Mouse (Mus musculus) forebrain, embryonic 13.5 days (tissue): ENCODE measurements around the gene Chrnb2. TPM values are rescaled to one million over a fixed set of nuclear protein-coding genes. Genes with fewer than 3 reads are reported as not detected.
A peak's percentile ranks its signal among the peaks of the same experiment; 100 is the strongest.
"Not testable (repeated sequence)": the region's sequence is repeated elsewhere in the genome, so short reads cannot be mapped to it uniquely, and the experiment has no call there.

Experiments
- ATAC-seq: fragments of 200-750 bp; cut with Nextera tagmentation; 2 replicates; pipeline ENCODE4 v1.8.0; 2017
- H3K27ac ChIP-seq: fragments of 300-500 bp; sonication (generic); 2 replicates; pipeline ENCODE4 v1.5.1; 2015; ENCODE audit warnings: inconsistent platforms, mild to moderate bottlenecking, moderate library complexity
- H3K27me3 ChIP-seq: fragments of 300-500 bp; sonication (generic); 2 replicates; pipeline ENCODE4 v1.6.1; 2015; ENCODE audit warnings: mild to moderate bottlenecking, inconsistent platforms
- H3K36me3 ChIP-seq: fragments of 300-500 bp; sonication (generic); 2 replicates; pipeline ENCODE4 v1.6.1; 2015; ENCODE audit warnings: mild to moderate bottlenecking, inconsistent platforms; ENCODE audit not compliant: poor library complexity, severe bottlenecking
- H3K4me1 ChIP-seq: fragments of 300-500 bp; sonication (generic); 2 replicates; pipeline ENCODE4 v1.6.1; 2015; ENCODE audit warnings: inconsistent platforms
- H3K4me2 ChIP-seq: fragments of 300-500 bp; sonication (generic); 2 replicates; pipeline ENCODE4 v1.6.1; 2015; ENCODE audit warnings: inconsistent platforms, mild to moderate bottlenecking, moderate library complexity
- H3K4me3 ChIP-seq: fragments of 300-500 bp; sonication (generic); 2 replicates; pipeline ENCODE4 v1.5.1; 2015; ENCODE audit warnings: mild to moderate bottlenecking, inconsistent platforms
- H3K9ac ChIP-seq: fragments of 300-500 bp; sonication (generic); 2 replicates; pipeline ENCODE4 v1.6.1; 2015; ENCODE audit warnings: mild to moderate bottlenecking, inconsistent platforms
- H3K9me3 ChIP-seq: fragments of 300-500 bp; sonication (generic); replicated peaks from 2 replicates; pipeline ENCODE4 v1.6.1; 2016; ENCODE audit warnings: inconsistent platforms
- WGBS: fragments of 180-500 bp; shearing (Covaris S2); methylation state at CpG from one replicate; pipeline ENCODE4 v1.1.7; 2015; 5-methylcytosine and 5-hydroxymethylcytosine counted together
- polyA plus RNA-seq: library from polyadenylated mRNA; unstranded; fragments of >200 nt; fragmentation: Nextera tagmentation; extraction: Ambion mirVana; gene quantifications from 2 replicates; pipeline ENCODE4 v1.2.1, GENCODE M21; 2015

Gene Chrnb2
- polyA plus RNA-seq, 1 experiment from 2014 or later, result 18.6 TPM

DNA sequence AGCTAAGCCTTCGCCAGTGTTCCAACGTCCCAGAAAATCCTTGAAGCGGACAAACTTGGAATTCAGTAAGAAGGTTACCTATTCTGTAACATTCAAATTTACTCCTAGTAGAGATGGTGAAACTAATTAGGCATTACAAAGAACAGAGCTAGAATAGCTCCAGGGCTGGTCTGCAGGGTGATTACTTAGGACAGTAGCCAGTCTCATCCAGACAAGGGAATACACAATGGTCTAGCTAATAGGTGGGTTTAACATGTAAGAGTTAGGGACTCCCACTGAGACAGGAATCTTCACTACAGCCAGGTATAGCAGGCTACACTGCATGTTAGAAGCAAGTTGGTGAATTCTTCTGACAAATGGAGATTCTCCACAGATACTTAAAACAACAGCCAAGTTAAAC is 35.6 kb upstream of the Chrnb2 start:
- H3K4me3 ChIP-seq, H3K36me3 ChIP-seq, H3K9me3 ChIP-seq, H3K9ac ChIP-seq, H3K27me3 ChIP-seq, ATAC-seq, H3K4me1 ChIP-seq, H3K4me2 ChIP-seq, H3K27ac ChIP-seq: not testable (repeated sequence)
- WGBS, result 23% methylated on average over 3 of the region's 3 CpGs

DNA sequence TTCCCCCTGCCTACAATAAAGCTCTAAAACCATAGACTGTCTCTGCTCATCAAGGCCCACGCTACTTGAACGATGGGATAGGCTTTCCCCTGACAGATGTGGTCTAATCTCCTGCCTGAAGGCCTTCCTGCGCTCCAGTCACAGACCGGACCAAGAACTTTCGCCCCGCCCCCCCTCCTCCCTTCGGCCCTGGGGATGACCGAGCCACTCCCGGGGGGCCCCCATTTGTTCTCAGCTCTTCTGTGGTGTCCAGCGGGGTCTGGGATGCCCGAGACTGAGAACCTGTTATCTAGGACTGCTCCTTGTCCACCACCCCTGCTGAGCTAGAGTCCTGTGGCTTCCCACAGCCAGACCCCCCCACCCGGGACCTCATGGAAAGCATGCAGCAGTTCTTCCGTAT is 35.0 kb upstream of the Chrnb2 start:
- H3K27me3 ChIP-seq, result no peaks in the 10 kb centered on the region
- peak overlapping the region; percentile 27; the same call in 1 of the 2 replicates for H3K4me2 ChIP-seq
- no peak overlapping the region for H3K4me3 ChIP-seq
- H3K27ac ChIP-seq, result no peak overlapping the region
- H3K9me3 ChIP-seq, result no peaks in the 10 kb centered on the region
- ATAC-seq, result no peak
- H3K36me3 ChIP-seq, result no peaks in the 10 kb centered on the region
- H3K4me1 ChIP-seq, result peaks cover 4% of the 10 kb centered on the region; the same call in 1 of the 2 replicates
- WGBS, result 7% methylated on average over 13 of the region's 13 CpGs
- H3K9ac ChIP-seq, result no peak overlapping the region

DNA sequence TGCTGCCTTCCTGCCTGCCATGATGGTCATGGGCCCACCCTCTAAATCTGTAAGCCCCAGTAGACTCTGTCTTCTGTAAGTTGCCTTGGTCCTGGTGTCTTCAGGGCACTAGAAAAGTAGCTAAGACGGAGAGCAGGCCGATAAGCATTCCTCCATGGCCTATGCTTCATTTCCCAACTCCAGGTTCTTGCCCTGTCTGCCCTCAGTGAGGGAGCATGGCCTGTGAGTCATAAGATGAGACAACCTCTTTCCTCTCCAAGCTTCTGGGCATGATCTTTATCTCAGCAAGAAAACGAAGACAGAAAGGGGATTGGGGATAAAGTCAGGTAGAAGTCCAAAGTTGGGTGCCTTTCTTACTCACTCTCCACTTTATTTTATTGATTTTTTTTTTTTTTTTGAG is 34.1 kb upstream of the Chrnb2 start:
- Histone ChIP-seq H3K27ac (no peak overlapping the region), H3K4me2 (no peak overlapping the region), H3K27me3 (no peaks in the 10 kb centered on the region), H3K9me3 (no peaks in the 10 kb centered on the region), H3K4me1 (peaks cover 4% of the 10 kb centered on the region; the same call in 1 of the 2 replicates), H3K9ac (no peak overlapping the region), H3K4me3 (no peak overlapping the region), H3K36me3 (no peaks in the 10 kb centered on the region)
- 86% methylated on average over 3 of the region's 3 CpGs for WGBS
- ATAC-seq, result no peak

- no peak overlapping the region for H3K4me3 ChIP-seq
- no peak overlapping the region for H3K4me2 ChIP-seq
- no peaks in the 10 kb centered on the region for H3K9me3 ChIP-seq
- H3K9ac ChIP-seq, result no peak overlapping the region
- no peak overlapping the region for H3K27ac ChIP-seq
- WGBS, result 67% methylated on average over 4 of the region's 4 CpGs
- H3K36me3 ChIP-seq, result no peaks in the 10 kb centered on the region
- no peaks in the 10 kb centered on the region for H3K27me3 ChIP-seq
- H3K4me1 ChIP-seq, result peaks cover 4% of the 10 kb centered on the region; the same call in 1 of the 2 replicates
- ATAC-seq, result no peak
These were observed 31.9 kb upstream of the Chrnb2 start for GRCm38 (mm10) chr3:89796358-89796757.

GRCm38 (mm10) chr3:89795746-89796145 is 31.3 kb upstream of the Chrnb2 start:
- no peak for ATAC-seq
- H3K4me1 ChIP-seq, result peaks cover 4% of the 10 kb centered on the region; the same call in 1 of the 2 replicates
- no peak overlapping the region for H3K27ac ChIP-seq
- H3K36me3 ChIP-seq, result no peaks in the 10 kb centered on the region
- H3K9me3 ChIP-seq, result no peaks in the 10 kb centered on the region
- no peak overlapping the region for H3K4me2 ChIP-seq
- no peaks in the 10 kb centered on the region for H3K27me3 ChIP-seq
- WGBS, result 79% methylated on average over 5 of the region's 5 CpGs
- no peak overlapping the region for H3K9ac ChIP-seq
- H3K4me3 ChIP-seq, result no peak overlapping the region

GRCm38 (mm10) chr3:89794616-89795015 is 30.2 kb upstream of the Chrnb2 start:
- Histone ChIP-seq H3K9ac (no peak overlapping the region), H3K9me3 (no peaks in the 10 kb centered on the region), H3K4me2 (no peak overlapping the region), H3K27ac (no peak overlapping the region), H3K4me3 (no peak overlapping the region), H3K4me1 (peaks cover 3% of the 10 kb centered on the region; the same call in 1 of the 2 replicates), H3K36me3 (no peaks in the 10 kb centered on the region), H3K27me3 (no peaks in the 10 kb centered on the region)
- 49% methylated on average over 2 of the region's 2 CpGs for WGBS
- no peak for ATAC-seq

- WGBS, result 75% methylated on average over 16 of the region's 16 CpGs
- H3K9ac ChIP-seq, result no peak overlapping the region
- ATAC-seq, result peak; percentile 16; the same call in 1 of the 2 replicates
These were observed 24.4 kb upstream of the Chrnb2 start for GRCm38 (mm10) chr3:89788680-89789352.

DNA sequence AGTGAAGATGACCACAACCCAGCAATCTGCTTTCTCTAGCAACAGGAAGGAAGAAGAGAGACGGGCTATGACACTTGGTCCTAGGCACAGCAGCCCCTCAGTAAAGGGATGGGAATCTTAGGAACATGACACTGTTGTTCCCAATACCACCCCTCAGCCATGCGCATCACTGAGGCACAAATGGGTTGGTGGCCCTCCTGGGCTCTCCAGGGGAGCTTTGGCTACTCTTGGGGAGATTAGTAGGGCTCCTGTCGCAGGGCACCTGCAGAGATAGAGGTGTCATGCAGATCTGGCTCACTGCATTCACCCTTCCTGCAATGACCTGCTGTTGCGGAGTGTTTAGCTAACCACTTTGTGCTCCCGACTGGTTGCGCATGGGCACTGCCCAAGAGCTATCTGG is 21.8 kb upstream of the Chrnb2 start:
- H3K4me3 ChIP-seq, result no peak overlapping the region
- 75% methylated on average over 6 of the region's 6 CpGs for WGBS
- no peaks in the 10 kb centered on the region for H3K27me3 ChIP-seq
- peaks cover 25% of the 10 kb centered on the region for H3K36me3 ChIP-seq
- no peaks in the 10 kb centered on the region for H3K9me3 ChIP-seq
- no peak overlapping the region for H3K27ac ChIP-seq
- H3K4me1 ChIP-seq, result peaks cover 8% of the 10 kb centered on the region; the same call in 1 of the 2 replicates
- ATAC-seq, result no peak
- H3K9ac ChIP-seq, result no peak overlapping the region
- H3K4me2 ChIP-seq, result no peak overlapping the region

More at GRCm38 (mm10) chr3:89788680-89789352, 24.4 kb upstream of the Chrnb2 start:
- no peaks in the 10 kb centered on the region for H3K9me3 ChIP-seq
- H3K4me2 ChIP-seq, result no peak overlapping the region
- H3K4me1 ChIP-seq, result peaks cover 8% of the 10 kb centered on the region; the same call in 1 of the 2 replicates
- H3K36me3 ChIP-seq, result no peaks in the 10 kb centered on the region
- no peak overlapping the region for H3K27ac ChIP-seq
- no peak overlapping the region for H3K4me3 ChIP-seq
- no peaks in the 10 kb centered on the region for H3K27me3 ChIP-seq

DNA sequence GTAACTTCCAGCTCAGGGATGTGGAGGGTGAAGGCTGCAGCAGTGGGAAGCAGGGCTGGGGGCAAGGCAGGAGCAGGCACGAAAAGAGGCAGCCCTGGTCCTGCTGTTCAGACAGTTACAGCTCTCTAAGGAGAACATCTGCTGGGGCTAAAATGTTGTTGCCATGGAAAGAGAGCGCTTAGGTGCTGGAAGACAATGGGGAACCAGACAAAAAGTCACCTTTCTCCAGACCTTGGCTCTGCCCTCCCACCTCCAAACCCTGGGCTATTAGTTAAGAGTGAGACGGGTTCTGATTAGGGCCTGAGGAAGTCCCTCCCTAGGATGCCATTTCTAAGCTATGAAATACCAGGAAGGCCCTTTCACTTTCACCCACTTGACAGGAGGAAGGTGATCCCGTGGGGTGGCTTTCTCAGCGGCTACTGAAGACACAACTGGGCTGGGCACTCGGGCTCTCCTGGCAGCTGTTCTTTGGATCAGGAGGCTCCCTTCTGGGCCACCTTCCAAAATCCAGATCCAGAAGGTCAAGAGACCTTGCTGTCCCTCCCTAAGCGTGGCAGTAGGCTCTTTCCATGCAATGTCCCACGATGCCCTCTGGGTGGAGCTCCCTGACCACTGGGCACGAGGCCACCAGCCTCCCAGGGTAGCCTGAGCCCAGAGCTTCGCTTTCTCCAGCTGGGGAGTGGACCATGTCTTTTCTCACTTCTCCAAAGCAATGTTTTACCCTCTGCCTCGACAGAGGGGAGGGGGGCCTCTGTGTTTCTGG is 20.7 kb upstream of the Chrnb2 start:
- peak; percentile 67; the same call in 1 of the 2 replicates for ATAC-seq
- WGBS, result 23% methylated on average over 11 of the region's 11 CpGs
- peaks cover 36% of the 10 kb centered on the region for H3K36me3 ChIP-seq
- H3K9me3 ChIP-seq, result no peaks in the 10 kb centered on the region
- no peak overlapping the region for H3K4me3 ChIP-seq
- peaks cover 8% of the 10 kb centered on the region; the same call in 1 of the 2 replicates for H3K4me1 ChIP-seq
- no peak overlapping the region for H3K4me2 ChIP-seq
- H3K27ac ChIP-seq, result peak overlapping the region; percentile 15; the same call in 1 of the 2 replicates
- peak overlapping the region; percentile 37; the same call in 1 of the 2 replicates for H3K9ac ChIP-seq
- H3K27me3 ChIP-seq, result no peaks in the 10 kb centered on the region

- WGBS, result 88% methylated on average over 5 of the region's 5 CpGs
- peaks cover 70% of the 10 kb centered on the region for H3K36me3 ChIP-seq
These were observed 17.2 kb upstream of the Chrnb2 start for GRCm38 (mm10) chr3:89781640-89782039.

GRCm38 (mm10) chr3:89780102-89780501 is 15.7 kb upstream of the Chrnb2 start:
- Histone ChIP-seq H3K27me3 (no peaks in the 10 kb centered on the region), H3K27ac (no peak overlapping the region), H3K4me2 (no peak overlapping the region), H3K9me3 (no peaks in the 10 kb centered on the region), H3K9ac (no peak overlapping the region), H3K4me3 (no peak overlapping the region), H3K4me1 (peaks cover 12% of the 10 kb centered on the region), H3K36me3 (peaks cover 84% of the 10 kb centered on the region)
- 94% methylated on average over 4 of the region's 4 CpGs for WGBS
- ATAC-seq, result no peak

More at GRCm38 (mm10) chr3:89781640-89782039, 17.2 kb upstream of the Chrnb2 start:
- ATAC-seq, result no peak
- Histone ChIP-seq H3K27me3 (no peaks in the 10 kb centered on the region), H3K4me1 (peaks cover 8% of the 10 kb centered on the region; the same call in 1 of the 2 replicates), H3K27ac (no peak overlapping the region), H3K9me3 (no peaks in the 10 kb centered on the region), H3K4me3 (no peak overlapping the region), H3K4me2 (no peak overlapping the region), H3K9ac (no peak overlapping the region)

DNA sequence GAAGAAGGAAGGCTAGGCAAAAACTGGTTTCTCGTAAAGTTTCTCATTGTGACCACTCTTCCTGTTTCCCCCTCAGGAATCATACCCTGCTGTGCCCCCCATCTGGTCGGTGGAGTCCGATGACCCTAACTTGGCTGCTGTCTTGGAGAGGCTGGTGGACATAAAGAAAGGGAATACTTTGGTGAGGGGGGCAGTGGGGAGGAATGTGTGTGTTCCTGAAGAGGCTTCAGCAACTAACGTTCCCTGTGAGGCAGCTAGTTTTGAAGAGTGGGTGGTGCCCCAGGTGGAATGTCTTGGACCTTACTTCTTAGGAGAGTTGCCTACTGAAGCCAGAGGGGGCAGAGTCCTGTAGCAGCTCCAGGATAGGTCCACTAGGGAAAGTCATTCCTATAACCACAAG is 11.6 kb upstream of the Chrnb2 start:
- WGBS, result 85% methylated on average over 4 of the region's 4 CpGs
- H3K9ac ChIP-seq, result no peak overlapping the region
- H3K4me2 ChIP-seq, result no peak overlapping the region
- peaks cover 57% of the 10 kb centered on the region for H3K36me3 ChIP-seq
- H3K9me3 ChIP-seq, result no peaks in the 10 kb centered on the region
- no peak for ATAC-seq
- no peak overlapping the region for H3K27ac ChIP-seq
- H3K4me1 ChIP-seq, result peaks cover 33% of the 10 kb centered on the region
- H3K4me3 ChIP-seq, result no peak overlapping the region
- H3K27me3 ChIP-seq, result no peaks in the 10 kb centered on the region
